12 mouse cellular contexts compared by ENCODE assay signal in genomic region chr4:154582607-154583236, GRCm38 (mm10). TPM values are rescaled to one million over a fixed set of nuclear protein-coding genes. Genes with fewer than 3 reads are reported as not detected.
DNase-seq lines count a peak whose midpoint lies in the region; ATAC-seq lines count a peak whose summit lies in the region.
"Had no signal": no experiment of that assay in that cellular context is flagged by ENCODE, and none has a peak within 500 bp of the region (broad histone marks: within the 10 kb centered on the region; RNA-seq: fewer than 3 reads in every experiment).

No protein-coding gene starts in this region.

- H3K4me3 ChIP-seq in neural tube, embryonic 12.5 days: no peak overlapping the region
- no peak overlapping the region for H3K4me3 ChIP-seq in neural tube, embryonic 15.5 days (replicated peaks)
- no peak overlapping the region for H3K4me3 ChIP-seq in forebrain, embryonic 12.5 days (replicated peaks)
- no peak overlapping the region for H3K4me3 ChIP-seq in hindbrain, embryonic 13.5 days
- H3K4me3 ChIP-seq: neural tube, embryonic 13.5 days had no signal

- peaks cover 7% of the 10 kb centered on the region; the same call in 1 of the 2 replicates for H3K27me3 ChIP-seq in neural tube, embryonic 12.5 days (replicated peaks)
- peaks cover 30% of the 10 kb centered on the region for H3K27me3 ChIP-seq in neural tube, embryonic 15.5 days (replicated peaks)
- H3K27me3 ChIP-seq in forebrain, embryonic 12.5 days: peaks cover 7% of the 10 kb centered on the region; the same call in 1 of the 2 replicates
- H3K27me3 ChIP-seq in hindbrain, embryonic 13.5 days: peaks cover 44% of the 10 kb centered on the region
- H3K27me3 ChIP-seq: CH12.LX had no signal

- H3K9me3 ChIP-seq in neural tube, embryonic 12.5 days: no peaks in the 10 kb centered on the region
- no peaks in the 10 kb centered on the region for H3K9me3 ChIP-seq in neural tube, embryonic 15.5 days (replicated peaks)
- H3K9me3 ChIP-seq in forebrain, embryonic 12.5 days: no peaks in the 10 kb centered on the region
- H3K9me3 ChIP-seq in hindbrain, embryonic 13.5 days: no peaks in the 10 kb centered on the region
- H3K9me3 ChIP-seq: neural tube, embryonic 13.5 days had no signal

- intact Hi-C loops in heart, postnatal 10 days (cut with DNase I): loop anchor here (5.0 kb wide), 1 partner anchor 50 kb away; no protein-coding TSS in a partner anchor

- no peaks in the 10 kb centered on the region for H3K36me3 ChIP-seq in neural tube, embryonic 12.5 days
- H3K36me3 ChIP-seq in neural tube, embryonic 15.5 days: no peaks in the 10 kb centered on the region
- H3K36me3 ChIP-seq in forebrain, embryonic 12.5 days (replicated peaks): no peaks in the 10 kb centered on the region
- no peaks in the 10 kb centered on the region for H3K36me3 ChIP-seq in hindbrain, embryonic 13.5 days
- H3K36me3 ChIP-seq: neural tube, embryonic 13.5 days had no signal

- H3K9ac ChIP-seq in neural tube, embryonic 12.5 days: no peak overlapping the region
- H3K9ac ChIP-seq in neural tube, embryonic 15.5 days (replicated peaks): no peak overlapping the region
- no peak overlapping the region for H3K9ac ChIP-seq in forebrain, embryonic 12.5 days
- no peak overlapping the region; the same call in 1 of the 2 replicates for H3K9ac ChIP-seq in hindbrain, embryonic 13.5 days
- H3K9ac ChIP-seq: neural tube, embryonic 13.5 days had no signal

- peaks cover 24% of the 10 kb centered on the region; the same call in 1 of the 2 replicates for H3K4me1 ChIP-seq in neural tube, embryonic 12.5 days
- H3K4me1 ChIP-seq in neural tube, embryonic 15.5 days: peaks cover 27% of the 10 kb centered on the region
- peaks cover 76% of the 10 kb centered on the region for H3K4me1 ChIP-seq in forebrain, embryonic 12.5 days
- peaks cover 46% of the 10 kb centered on the region for H3K4me1 ChIP-seq in hindbrain, embryonic 13.5 days (replicated peaks)

- peak; percentile 72 for DNase-seq in retina, postnatal 7 days (ENCODE audit: low read depth, low spot score)
- no peak for DNase-seq in kidney, postnatal 4 days
- no peak for DNase-seq in heart, postnatal 10 days
- DNase-seq: cerebellum, postnatal 36 days; kidney, postnatal 10 days; thymus, postnatal 4 days had no signal

- 52% methylated on average over 21 of the region's 21 CpGs for WGBS in neural tube, embryonic 12.5 days
- 39% methylated on average over 21 of the region's 21 CpGs for WGBS in neural tube, embryonic 15.5 days
- 28% methylated on average over 21 of the region's 21 CpGs for WGBS in forebrain, embryonic 12.5 days
- 55% methylated on average over 21 of the region's 21 CpGs for WGBS in hindbrain, embryonic 13.5 days

- H3K4me2 ChIP-seq in neural tube, embryonic 12.5 days (replicated peaks): no peak overlapping the region
- H3K4me2 ChIP-seq in neural tube, embryonic 15.5 days: no peak overlapping the region
- H3K4me2 ChIP-seq in forebrain, embryonic 12.5 days: no peak overlapping the region
- no peak overlapping the region for H3K4me2 ChIP-seq in hindbrain, embryonic 13.5 days
- H3K4me2 ChIP-seq: neural tube, embryonic 13.5 days had no signal

- H3K27ac ChIP-seq in neural tube, embryonic 12.5 days: no peak overlapping the region
- H3K27ac ChIP-seq in neural tube, embryonic 15.5 days (replicated peaks): no peak overlapping the region
- peak overlapping the region; percentile 90 for H3K27ac ChIP-seq in forebrain, embryonic 12.5 days
- H3K27ac ChIP-seq in hindbrain, embryonic 13.5 days: no peak overlapping the region
- H3K27ac ChIP-seq: neural tube, embryonic 13.5 days had no signal

- peak; percentile 2; the same call in 1 of the 2 replicates for ATAC-seq in neural tube, embryonic 12.5 days (ENCODE audit: low FRiP score, low read depth)
- ATAC-seq in neural tube, embryonic 15.5 days (ENCODE audit: low FRiP score): no peak
- peak; percentile 84 for ATAC-seq in forebrain, embryonic 12.5 days (ENCODE audit: low FRiP score)
- peak; percentile 50; the same call in 1 of the 2 replicates for ATAC-seq in hindbrain, embryonic 13.5 days (ENCODE audit: low FRiP score)

RNA-seq across cellular contexts. Expression of gene Prdm16, which starts 54.0 kb away (rescaled TPM):
- 12.9 and 13.4 TPM in 2 replicates for polyA plus RNA-seq in neural tube, embryonic 12.5 days (2016; fragmentation: Nextera tagmentation; extraction: Ambion mirVana)
- 7.7 and 9.0 TPM in 2 replicates for polyA plus RNA-seq in neural tube, embryonic 15.5 days (2015; fragmentation: Nextera tagmentation; extraction: Ambion mirVana)
- polyA plus RNA-seq in forebrain, embryonic 12.5 days (2016; fragmentation: Nextera tagmentation; extraction: Ambion mirVana): 40.5 and 49.4 TPM in 2 replicates
- polyA plus RNA-seq in hindbrain, embryonic 13.5 days (2015; fragmentation: Nextera tagmentation; extraction: Ambion mirVana): 16.1 and 17.2 TPM in 2 replicates
- total RNA-seq in heart, postnatal 10 days (2021): 10 to 100 TPM; 20.7 to 22.2 TPM
- total RNA-seq: CH12.LX had no signal
